Mouse (Mus musculus): ENCODE data around the gene Plin1. TPM values are rescaled to one million over a fixed set of nuclear protein-coding genes. Genes with fewer than 3 reads are reported as not detected.

Gene Plin1
- total and polyA plus RNA-seq, 2 experiments from 2014 or later: not detected

DNA sequence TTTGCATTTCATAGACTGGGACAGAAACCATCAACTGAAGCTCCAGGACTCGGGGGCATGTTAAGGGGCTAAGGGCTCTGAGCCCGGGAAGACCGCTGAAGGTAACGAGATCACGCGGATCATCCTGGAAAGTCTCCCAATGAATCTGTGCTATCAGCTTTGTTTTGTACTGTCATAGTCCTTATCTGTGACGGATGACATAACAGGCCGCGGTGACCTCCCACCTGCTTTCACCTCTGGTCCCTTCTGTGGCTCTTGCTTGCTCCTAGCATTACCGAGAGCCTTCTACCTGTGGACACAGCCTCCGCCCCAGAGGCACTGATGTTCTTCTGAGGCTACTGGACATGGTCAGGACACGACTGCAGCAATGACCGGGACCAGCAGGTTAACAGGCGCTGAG, 3.8 kb upstream of the Plin1 start:
- no peak for TF ChIP-seq CTCF (IDR thresholded peaks at IDR 0.05; ENCODE audit: low read depth)
- Histone ChIP-seq H3K36me3 (ENCODE audit: insufficient read depth) (peaks cover 17% of the 10 kb centered on the region; the same call in 1 of the 2 replicates), H3K27me3 (ENCODE audit: insufficient read depth, low read length) (no peaks in the 10 kb centered on the region), H3K4me1 (ENCODE audit: insufficient read depth) (no peaks in the 10 kb centered on the region), H3K9me3 (ENCODE audit: low read length) (no peaks in the 10 kb centered on the region), H3K27ac (ENCODE audit: low read depth, low read length) (no peak overlapping the region), H3K9ac (no peak overlapping the region), H3K4me2 (ENCODE audit: low read depth) (no peak overlapping the region), H3K4me3 (ENCODE audit: low read depth, low read length) (no peak overlapping the region)
- DNase-seq (no peak), ATAC-seq (no peak)
- 90% methylated on average over 14 of the region's 14 CpGs for WGBS

DNA sequence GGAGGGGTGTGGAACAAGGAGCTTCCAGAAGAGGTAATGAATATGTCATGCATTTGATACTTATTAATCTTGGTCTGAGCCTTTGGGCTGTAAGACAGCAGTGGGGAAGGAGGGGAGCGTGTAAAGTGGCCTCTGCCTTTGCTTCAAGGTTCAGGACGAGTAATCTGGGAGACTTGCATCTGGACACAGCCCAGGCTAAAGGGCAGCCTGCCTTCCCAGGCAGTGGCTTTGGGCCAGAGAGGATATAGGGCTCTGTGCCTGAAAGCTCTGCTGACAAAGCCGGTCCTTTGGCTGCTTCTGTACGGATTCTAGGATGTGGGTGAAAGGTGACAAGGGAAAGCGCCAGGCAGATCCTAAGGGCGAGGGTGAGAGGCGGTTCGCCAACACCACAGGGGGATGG, 1.9 kb upstream of the Plin1 start:
- WGBS: 78% methylated on average over 8 of the region's 8 CpGs
- H3K9ac ChIP-seq: no peak overlapping the region
- no peak overlapping the region for H3K27ac ChIP-seq (ENCODE audit: low read depth, low read length)
- peaks cover 17% of the 10 kb centered on the region; the same call in 1 of the 2 replicates for H3K36me3 ChIP-seq (ENCODE audit: insufficient read depth)
- no peaks in the 10 kb centered on the region for H3K4me1 ChIP-seq (ENCODE audit: insufficient read depth)
- H3K27me3 ChIP-seq (ENCODE audit: insufficient read depth, low read length): no peaks in the 10 kb centered on the region
- no peaks in the 10 kb centered on the region for H3K9me3 ChIP-seq (ENCODE audit: low read length)
- no peak overlapping the region for H3K4me3 ChIP-seq (ENCODE audit: low read depth, low read length)
- TF ChIP-seq CTCF (IDR thresholded peaks at IDR 0.05; ENCODE audit: low read depth): no peak
- ATAC-seq: no peak
- DNase-seq: no peak
- no peak overlapping the region for H3K4me2 ChIP-seq (ENCODE audit: low read depth)

DNA sequence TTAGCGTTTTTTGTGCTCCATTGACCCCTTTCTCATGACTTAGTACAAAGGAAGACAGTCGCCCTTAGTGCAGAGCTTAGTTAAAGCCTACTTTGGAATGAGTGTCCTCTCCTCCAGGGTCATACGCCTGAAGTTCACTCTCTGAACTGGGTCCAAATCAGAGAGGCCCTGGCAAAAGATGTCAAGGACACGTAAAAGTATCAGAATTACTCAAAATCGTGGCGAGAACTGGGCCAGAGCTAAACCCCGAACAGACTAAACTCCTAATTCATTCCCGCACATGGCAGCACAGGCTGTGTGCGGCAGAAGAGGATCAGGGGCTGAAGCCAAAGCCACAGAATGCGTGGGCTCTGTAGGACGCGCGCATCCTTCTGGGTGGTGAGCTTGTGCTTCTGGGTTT, 1.3 kb downstream of the Plin1 start:
- Histone ChIP-seq H3K27ac (ENCODE audit: low read depth, low read length) (no peak overlapping the region), H3K4me3 (ENCODE audit: low read depth, low read length) (no peak overlapping the region), H3K27me3 (ENCODE audit: insufficient read depth, low read length) (no peaks in the 10 kb centered on the region), H3K4me1 (ENCODE audit: insufficient read depth) (no peaks in the 10 kb centered on the region), H3K4me2 (ENCODE audit: low read depth) (no peak overlapping the region), H3K9ac (no peak overlapping the region), H3K36me3 (ENCODE audit: insufficient read depth) (0 out of 2 replicates have a peak, but pooled peaks cover 3% of the 10 kb centered on the region), H3K9me3 (ENCODE audit: low read length) (no peaks in the 10 kb centered on the region)
- ATAC-seq: no peak
- 67% methylated on average over 13 of the region's 13 CpGs for WGBS
- no peak for DNase-seq
- no peak for TF ChIP-seq CTCF (IDR thresholded peaks at IDR 0.05; ENCODE audit: low read depth)

DNA sequence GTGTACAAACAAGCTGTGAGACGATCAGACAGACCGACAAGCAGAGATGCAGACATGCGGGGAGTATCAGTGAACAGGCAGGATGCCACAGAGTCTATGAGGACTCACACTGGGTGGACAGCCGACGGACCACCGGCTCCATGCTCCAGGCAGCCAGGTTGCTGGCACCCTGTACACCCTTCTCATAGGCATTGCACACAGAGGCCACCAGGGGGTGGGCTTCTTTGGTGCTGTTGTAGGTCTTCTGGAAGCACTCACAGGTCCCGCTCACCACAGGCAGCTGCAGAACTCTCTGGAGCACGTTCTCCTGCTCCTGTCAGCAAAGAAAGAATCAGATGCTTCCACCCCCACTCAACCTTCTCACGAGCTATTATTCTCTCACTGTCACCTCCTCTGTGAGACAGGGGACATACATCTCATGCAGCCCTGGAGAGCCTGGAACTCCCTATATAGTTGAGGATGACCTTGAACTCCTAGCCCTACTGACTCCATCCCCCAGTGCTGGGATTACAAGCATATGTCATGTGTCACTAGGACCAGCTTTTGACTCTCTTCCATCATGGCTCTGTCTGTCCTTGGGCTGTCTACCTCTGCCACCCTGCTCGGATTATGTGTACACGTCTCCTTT, 2.8 kb downstream of the Plin1 start:
- no peak overlapping the region for H3K4me2 ChIP-seq (ENCODE audit: low read depth)
- DNase-seq (no peak), ATAC-seq (no peak)
- H3K9me3 ChIP-seq (ENCODE audit: low read length): no peaks in the 10 kb centered on the region
- no peak overlapping the region for H3K9ac ChIP-seq
- TF ChIP-seq CTCF (IDR thresholded peaks at IDR 0.05; ENCODE audit: low read depth): peak; percentile 30; the same call in 1 of the 2 replicates
- no peaks in the 10 kb centered on the region for H3K36me3 ChIP-seq (ENCODE audit: insufficient read depth)
- WGBS: 57% methylated on average over 11 of the region's 11 CpGs
- no peaks in the 10 kb centered on the region for H3K4me1 ChIP-seq (ENCODE audit: insufficient read depth)
- H3K27ac ChIP-seq (ENCODE audit: low read depth, low read length): no peak overlapping the region
- H3K27me3 ChIP-seq (ENCODE audit: insufficient read depth, low read length): no peaks in the 10 kb centered on the region
- H3K4me3 ChIP-seq (ENCODE audit: low read depth, low read length): no peak overlapping the region

DNA sequence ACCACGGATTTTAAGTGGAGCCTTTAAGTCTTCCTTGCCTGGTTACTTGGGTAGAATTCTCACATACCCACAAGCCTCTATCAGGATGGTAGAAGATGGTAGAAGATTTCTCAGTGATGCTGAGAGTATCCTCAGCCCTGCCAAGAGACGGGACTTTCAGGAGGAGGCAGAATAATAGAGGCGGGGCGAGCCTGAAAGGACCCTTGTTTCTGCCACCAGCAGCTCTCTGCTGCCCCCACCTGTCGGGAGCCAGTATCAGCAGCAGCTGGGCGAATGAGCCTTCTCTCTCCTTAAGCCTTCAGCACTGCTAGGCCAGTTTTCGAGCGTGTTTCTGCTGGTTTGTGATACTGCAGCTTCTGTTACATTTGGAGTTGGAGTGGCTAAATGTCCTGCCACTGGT, 3.5 kb downstream of the Plin1 start:
- Histone ChIP-seq H3K9me3 (ENCODE audit: low read length) (no peaks in the 10 kb centered on the region), H3K4me1 (ENCODE audit: insufficient read depth) (no peaks in the 10 kb centered on the region), H3K27ac (ENCODE audit: low read depth, low read length) (no peak overlapping the region), H3K9ac (no peak overlapping the region), H3K4me2 (ENCODE audit: low read depth) (no peak overlapping the region), H3K27me3 (ENCODE audit: insufficient read depth, low read length) (no peaks in the 10 kb centered on the region), H3K36me3 (ENCODE audit: insufficient read depth) (no peaks in the 10 kb centered on the region), H3K4me3 (ENCODE audit: low read depth, low read length) (no peak overlapping the region)
- peak; percentile 75 for DNase-seq
- TF ChIP-seq CTCF (IDR thresholded peaks at IDR 0.05; ENCODE audit: low read depth): peak; percentile 77
- ATAC-seq: peak; percentile 69
- WGBS: 5% methylated on average over 8 of the region's 8 CpGs

DNA sequence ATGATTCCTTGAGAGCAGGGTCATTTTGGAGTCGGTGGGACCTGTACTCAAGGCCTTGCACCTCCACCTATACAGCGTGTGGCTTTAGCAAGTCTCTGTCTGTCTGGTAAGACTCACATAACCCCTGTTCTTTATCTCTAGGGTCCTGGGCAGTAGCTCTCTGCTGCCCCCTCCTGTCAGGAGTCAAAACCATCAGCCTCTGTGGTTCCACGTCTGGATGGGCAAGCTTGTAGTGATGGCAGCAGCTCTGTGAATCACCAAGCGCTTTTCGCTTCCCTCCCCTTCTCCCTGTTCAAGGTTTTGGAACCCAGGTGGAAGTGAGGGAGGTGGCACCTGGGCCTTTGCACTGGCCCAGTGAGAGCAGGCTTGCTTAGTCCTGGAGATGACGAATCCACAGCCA, 4.5 kb downstream of the Plin1 start:
- no peaks in the 10 kb centered on the region for H3K9me3 ChIP-seq (ENCODE audit: low read length)
- peak; percentile 73 for TF ChIP-seq CTCF (IDR thresholded peaks at IDR 0.05; ENCODE audit: low read depth)
- 32% methylated on average over 6 of the region's 6 CpGs for WGBS
- DNase-seq: peak; percentile 52
- H3K27me3 ChIP-seq (ENCODE audit: insufficient read depth, low read length): no peaks in the 10 kb centered on the region
- no peak overlapping the region for H3K4me2 ChIP-seq (ENCODE audit: low read depth)
- no peak overlapping the region for H3K4me3 ChIP-seq (ENCODE audit: low read depth, low read length)
- ATAC-seq: no peak
- H3K36me3 ChIP-seq (ENCODE audit: insufficient read depth): no peaks in the 10 kb centered on the region
- H3K27ac ChIP-seq (ENCODE audit: low read depth, low read length): no peak overlapping the region
- H3K4me1 ChIP-seq (ENCODE audit: insufficient read depth): no peaks in the 10 kb centered on the region
- no peak overlapping the region for H3K9ac ChIP-seq

DNA sequence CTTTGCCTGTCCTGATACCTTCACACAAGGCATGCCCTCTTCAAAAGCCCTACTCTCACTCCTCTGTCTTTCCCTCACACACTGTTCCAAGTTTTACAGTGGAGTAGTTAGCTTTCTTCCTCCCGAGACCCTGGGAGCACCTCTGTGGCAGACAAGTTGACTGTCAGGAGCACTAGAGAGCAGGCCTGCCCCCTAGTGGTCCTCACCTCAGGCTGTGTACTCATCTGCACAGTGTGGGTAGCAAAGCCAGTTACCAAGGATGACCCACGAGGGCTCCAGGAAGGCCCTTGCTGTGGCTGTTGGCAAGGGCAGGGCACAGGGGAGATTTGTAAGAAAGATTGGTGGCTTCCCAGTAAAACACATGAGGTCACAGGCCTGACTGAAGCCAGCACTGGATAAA, 5.6 kb downstream of the Plin1 start:
- Histone ChIP-seq H3K36me3 (ENCODE audit: insufficient read depth) (no peaks in the 10 kb centered on the region), H3K4me3 (ENCODE audit: low read depth, low read length) (no peak overlapping the region), H3K27ac (ENCODE audit: low read depth, low read length) (no peak overlapping the region), H3K4me2 (ENCODE audit: low read depth) (no peak overlapping the region), H3K27me3 (ENCODE audit: insufficient read depth, low read length) (no peaks in the 10 kb centered on the region), H3K9ac (no peak overlapping the region), H3K4me1 (ENCODE audit: insufficient read depth) (no peaks in the 10 kb centered on the region), H3K9me3 (ENCODE audit: low read length) (no peaks in the 10 kb centered on the region)
- ATAC-seq (no peak), DNase-seq (peak; percentile 16)
- TF ChIP-seq CTCF (IDR thresholded peaks at IDR 0.05; ENCODE audit: low read depth): peak; percentile 69
- WGBS: 9% methylated on average over 2 of the region's 2 CpGs
